Mouse (Mus musculus) left cerebral cortex, adult 18-20 months (tissue): ENCODE measurements at regions not wholly inside any gene's neighbourhood (a gene's known extent, or its start where the extent isn't known, plus 50 kb on each side); places are given as distances from the start of the nearest gene placed in this dataset.

Experiments
- DNase-seq, 2 experiments: peaks; one replicate each; pipeline ENCODE4 v3.0.0; 2021 to 2022; ENCODE audit warnings: low spot score in 2 of 2, mixed read lengths in 1 of 2

GRCm38 (mm10) chr2:50456654-50457053 lies 160.1 kb upstream of the Mmadhc start:
- DNase-seq = no peak

- DNase-seq = no peak
Observed at GRCm38 (mm10) chr2:50448117-50448516, 151.5 kb upstream of the Mmadhc start.

GRCm38 (mm10) chr2:50445963-50446485 lies 149.4 kb upstream of the Mmadhc start:
- no peak for DNase-seq

GRCm38 (mm10) chr2:50440333-50440732 lies 143.7 kb upstream of the Mmadhc start:
- DNase-seq = no peak

GRCm38 (mm10) chr2:50433166-50433565 lies 136.6 kb upstream of the Mmadhc start:
- DNase-seq = no peak

GRCm38 (mm10) chr2:50425151-50425550 lies 128.6 kb upstream of the Mmadhc start:
- no peak for DNase-seq

GRCm38 (mm10) chr2:50419648-50420047 lies 123.0 kb upstream of the Mmadhc start:
- DNase-seq = no peak

GRCm38 (mm10) chr2:50417643-50418042 lies 121.0 kb upstream of the Mmadhc start:
- DNase-seq = no peak

- no peak for DNase-seq
Observed at GRCm38 (mm10) chr2:50417135-50417534, 120.5 kb upstream of the Mmadhc start.

GRCm38 (mm10) chr2:50416056-50416455 lies 119.5 kb upstream of the Mmadhc start:
- no peak for DNase-seq

GRCm38 (mm10) chr2:50405932-50406331 lies 109.3 kb upstream of the Mmadhc start:
- no peak for DNase-seq

GRCm38 (mm10) chr2:50403106-50403505 lies 106.5 kb upstream of the Mmadhc start:
- no peak for DNase-seq

- DNase-seq = no peak
Observed at GRCm38 (mm10) chr2:50398576-50398975, 102.0 kb upstream of the Mmadhc start.

GRCm38 (mm10) chr2:50377609-50378413 lies 81.2 kb upstream of the Mmadhc start:
- DNase-seq = no peak

- DNase-seq = no peak
Observed at GRCm38 (mm10) chr2:50373626-50374025, 77.0 kb upstream of the Mmadhc start.

- no peak for DNase-seq
Observed at GRCm38 (mm10) chr2:50373006-50373405, 76.4 kb upstream of the Mmadhc start.

GRCm38 (mm10) chr2:50368831-50369230 lies 72.2 kb upstream of the Mmadhc start:
- DNase-seq = no peak

GRCm38 (mm10) chr2:50368351-50368750 lies 71.8 kb upstream of the Mmadhc start:
- no peak for DNase-seq

- DNase-seq = no peak
Observed at GRCm38 (mm10) chr2:50365221-50365620, 68.6 kb upstream of the Mmadhc start.

GRCm38 (mm10) chr2:50356089-50356488 lies 59.5 kb upstream of the Mmadhc start:
- DNase-seq = no peak

GRCm38 (mm10) chr2:50347486-50348265 lies 51.1 kb upstream of the Mmadhc start:
- no peak for DNase-seq
